In the genomic region with DNA sequence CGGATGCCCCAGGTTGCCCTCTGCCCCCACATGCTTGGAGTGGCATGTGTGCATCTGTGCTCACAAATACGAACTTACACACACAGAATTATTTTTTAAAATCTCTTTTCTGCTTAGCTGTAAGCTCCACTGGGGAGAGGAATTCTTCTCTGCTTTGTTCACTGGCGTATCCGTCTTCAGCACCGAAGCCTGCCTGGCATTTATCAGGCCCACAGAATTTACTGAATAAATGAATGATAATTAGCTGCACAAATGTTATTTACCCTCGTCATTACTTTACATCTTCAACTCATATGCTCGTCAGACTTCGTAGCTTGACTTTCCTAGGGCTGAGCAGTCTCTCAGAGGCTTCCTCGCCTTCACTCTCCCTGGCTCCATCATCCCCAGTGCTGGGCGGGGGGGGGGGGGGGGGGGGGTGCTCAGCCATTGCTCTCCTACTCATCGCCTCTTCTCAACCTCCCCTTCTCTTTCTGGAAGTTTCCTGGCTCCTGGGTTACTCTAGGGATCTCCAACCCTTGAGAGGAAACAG, we compare ENCODE assay signal across 11 mouse cellular contexts.
"Had no signal": no experiment of that assay in that cellular context is flagged by ENCODE, and none has a peak within 500 bp of the region (broad histone marks: within the 10 kb centered on the region; RNA-seq: fewer than 3 reads in every experiment).

No protein-coding gene starts in this region.

- H3K4me2 ChIP-seq: limb, embryonic 12.5 days; liver, embryonic 13.5 days; neural tube, embryonic 12.5 days had no signal

- H3K9me3 ChIP-seq: limb, embryonic 12.5 days; liver, embryonic 13.5 days; neural tube, embryonic 12.5 days had no signal

- H3K27ac ChIP-seq: kidney, postnatal 0 days; limb, embryonic 12.5 days; liver, embryonic 13.5 days; neural tube, embryonic 12.5 days had no signal

- H3K27me3 ChIP-seq: limb, embryonic 12.5 days; liver, embryonic 13.5 days; neural tube, embryonic 12.5 days had no signal

- H3K4me1 ChIP-seq: liver, embryonic 13.5 days had no signal

- DNase-seq: kidney, adult 8-10 months; kidney, postnatal 36 days; liver; liver, embryonic 13.5 days; liver, postnatal 0 days; thymus, adult 18-20 months; thymus, postnatal 14 days had no signal

- ATAC-seq: intestine, postnatal 0 days; liver, postnatal 0 days had no signal

- H3K4me3 ChIP-seq: limb, embryonic 12.5 days; liver, embryonic 13.5 days; neural tube, embryonic 12.5 days had no signal

- H3K36me3 ChIP-seq: limb, embryonic 12.5 days; liver, embryonic 13.5 days; neural tube, embryonic 12.5 days had no signal

- H3K9ac ChIP-seq: limb, embryonic 12.5 days; liver, embryonic 13.5 days; liver, postnatal 0 days; neural tube, embryonic 12.5 days had no signal
